Mouse (Mus musculus): Measurements from ENCODE around the gene Gpc6.
A peak's percentile ranks its signal among the peaks of the same experiment; 100 is the strongest.

Gene Gpc6

DNA sequence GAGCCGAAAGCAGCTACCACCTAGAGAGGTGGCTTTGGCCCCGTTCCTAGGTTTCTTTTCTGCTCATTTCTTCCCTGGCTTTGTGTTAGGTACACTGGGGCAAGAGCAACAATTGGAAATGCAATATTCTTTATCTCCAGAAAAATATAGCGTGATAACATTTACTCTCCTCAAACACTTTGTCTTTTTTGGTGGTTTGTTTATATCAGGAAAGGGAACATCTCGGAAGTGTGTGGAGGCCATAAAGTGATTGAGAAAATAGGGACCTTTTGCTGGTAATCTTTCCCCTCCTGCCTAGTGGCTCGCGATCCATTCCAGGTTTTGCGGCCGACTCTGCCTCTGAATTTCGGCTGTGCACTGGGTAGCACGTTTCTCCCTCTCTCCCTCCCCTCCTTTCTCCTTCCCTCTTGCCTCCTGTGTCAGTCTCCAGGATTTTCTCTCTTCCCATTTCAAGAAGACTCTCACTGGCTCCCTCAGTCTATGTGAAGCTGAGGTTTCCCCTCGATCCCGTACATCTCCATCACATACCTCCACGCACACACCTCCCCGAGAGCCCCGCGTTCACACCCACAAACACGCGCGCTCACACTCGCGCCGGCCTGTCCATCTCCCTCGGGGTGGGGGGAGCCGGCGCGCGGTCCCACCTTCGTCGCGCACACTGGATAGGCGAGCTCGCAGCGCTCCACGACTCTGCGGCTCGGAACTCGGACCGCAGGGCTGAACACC is at the start of gene Gpc6:
Gene Gpc6 (plus strand): TSS at position 440 of the 726 bp plus-strand sequence.
- peak; percentile 88 for DNase-seq (ENCODE audit: low read depth, low spot score)

DNA sequence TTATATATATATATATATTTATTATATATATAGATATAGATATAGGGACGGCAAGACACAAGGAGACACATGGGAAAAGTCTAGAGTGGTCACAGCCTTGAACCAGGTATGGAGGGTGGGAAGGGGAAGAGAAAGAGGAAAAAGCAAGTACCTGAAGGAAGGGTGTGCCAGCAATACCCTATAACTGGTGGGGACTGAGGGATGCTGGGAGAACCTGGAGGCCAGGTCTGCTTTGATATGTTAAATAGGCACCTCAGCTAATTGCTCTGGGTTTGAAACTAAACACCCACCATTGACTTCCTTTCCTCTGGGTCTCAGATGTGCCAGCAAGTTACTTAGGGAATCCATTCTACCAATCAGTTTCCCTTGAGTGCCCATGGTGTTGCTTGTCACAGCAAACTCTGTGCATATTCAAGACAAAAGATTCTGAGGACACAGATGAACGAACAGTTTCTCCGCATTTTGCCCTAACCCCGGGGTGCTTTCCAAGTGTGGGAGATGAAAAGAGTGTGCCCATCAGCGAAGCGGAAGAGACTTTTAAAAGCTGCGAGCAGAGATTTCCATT is 42.6 kb upstream of the Gpc6 start:
- peak; percentile 20 for DNase-seq (ENCODE audit: low read depth, low spot score)

DNA sequence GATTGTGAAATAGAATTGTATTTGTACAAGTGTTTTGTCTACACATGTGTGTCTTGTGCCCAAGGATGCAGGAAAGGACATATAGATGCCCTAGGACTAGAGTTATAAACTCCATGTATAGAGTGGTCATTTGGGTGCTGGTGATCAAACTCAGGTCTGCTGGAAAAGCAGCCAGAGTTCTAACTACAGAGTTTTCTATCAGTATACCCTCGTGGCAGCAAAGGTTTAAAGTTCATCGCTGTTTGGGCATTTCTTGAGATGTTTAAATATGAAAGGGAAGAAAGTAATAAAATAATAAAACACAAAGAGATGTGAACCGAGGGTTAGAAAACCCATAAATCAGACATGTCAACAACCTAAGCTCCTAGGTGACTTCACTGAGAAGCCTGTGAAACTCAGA is 30.8 kb upstream of the Gpc6 start:
- no peak for DNase-seq (ENCODE audit: low read depth, low spot score)

DNA sequence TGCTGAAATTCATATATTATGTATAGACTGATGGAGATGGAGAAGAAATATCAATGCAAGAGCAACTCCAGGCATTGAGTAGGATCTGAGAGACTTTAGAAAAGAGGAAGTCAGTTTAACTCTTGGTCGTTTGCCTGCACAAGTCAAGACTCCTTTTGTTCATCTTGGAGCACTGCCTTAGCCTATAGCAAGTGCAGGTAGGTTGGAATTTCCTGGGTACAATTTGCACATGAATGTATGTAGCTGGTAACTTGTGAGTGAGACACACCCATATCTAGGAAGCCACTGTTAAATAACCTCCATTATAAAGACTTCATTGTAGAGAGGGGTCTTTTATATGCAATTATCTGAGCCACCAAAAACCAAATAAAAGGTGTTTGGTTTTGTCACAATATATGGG is 27.1 kb upstream of the Gpc6 start:
- DNase-seq (ENCODE audit: low read depth, low spot score): peak; percentile 90

DNA sequence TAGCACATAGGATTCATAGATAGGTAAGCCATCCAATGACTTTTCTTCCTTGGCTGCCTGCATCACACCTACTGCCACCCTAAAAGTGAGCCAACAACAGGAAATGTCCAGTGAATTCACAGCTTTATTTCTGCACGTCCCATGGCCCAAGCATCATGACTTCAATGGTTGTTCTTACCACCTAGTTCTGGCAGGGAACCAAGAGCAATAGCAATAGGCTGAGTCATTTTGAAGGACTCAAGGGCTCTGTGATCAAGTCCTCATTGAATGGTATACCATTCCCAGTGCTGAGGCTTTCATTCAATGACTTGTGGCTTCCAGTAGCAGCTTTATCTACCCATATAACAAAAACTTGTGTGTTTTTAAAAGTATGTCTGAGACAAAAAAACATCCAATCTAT is 13.3 kb upstream of the Gpc6 start:
- DNase-seq (ENCODE audit: low read depth, low spot score): no peak

DNA sequence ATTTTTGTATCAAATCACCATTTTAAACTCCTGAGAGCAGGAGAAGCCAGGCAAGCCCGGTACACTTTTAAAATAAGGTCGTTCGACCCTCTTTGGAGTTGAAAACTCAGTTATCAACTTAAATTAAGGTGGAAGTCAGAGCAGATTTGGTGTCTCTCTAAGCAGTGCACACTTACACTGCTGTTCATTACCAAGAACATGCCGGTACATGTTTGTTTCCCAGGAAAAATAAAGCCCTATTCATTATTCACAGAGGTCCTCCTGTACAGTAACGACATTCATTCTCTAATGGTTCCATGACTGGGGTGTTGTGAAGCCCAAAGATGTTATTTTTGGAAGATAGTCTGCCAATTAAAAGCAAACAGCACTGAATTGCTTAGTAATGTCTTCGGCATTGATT is 8.2 kb upstream of the Gpc6 start:
- DNase-seq (ENCODE audit: low read depth, low spot score): no peak

DNA sequence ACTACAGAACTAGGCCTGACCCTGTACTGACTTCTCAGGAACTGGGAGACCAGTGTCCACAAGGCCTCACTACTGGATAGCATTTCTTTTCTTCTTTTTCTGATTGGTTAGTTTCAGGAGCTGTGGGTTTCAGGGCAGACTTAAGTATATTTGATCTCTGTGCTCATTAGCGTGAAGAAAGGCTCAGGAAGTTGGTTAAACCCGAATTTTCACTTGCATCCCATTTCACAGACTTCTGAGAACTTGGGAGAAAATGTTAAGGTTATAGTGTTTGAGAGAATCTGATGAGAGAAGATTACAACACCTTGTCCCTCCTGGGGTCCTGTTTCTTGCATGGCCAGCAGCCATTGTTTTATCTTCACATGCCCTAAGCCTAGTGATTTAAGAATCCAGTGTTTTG is 849 bp upstream of the Gpc6 start:
- no peak for DNase-seq (ENCODE audit: low read depth, low spot score)

DNA sequence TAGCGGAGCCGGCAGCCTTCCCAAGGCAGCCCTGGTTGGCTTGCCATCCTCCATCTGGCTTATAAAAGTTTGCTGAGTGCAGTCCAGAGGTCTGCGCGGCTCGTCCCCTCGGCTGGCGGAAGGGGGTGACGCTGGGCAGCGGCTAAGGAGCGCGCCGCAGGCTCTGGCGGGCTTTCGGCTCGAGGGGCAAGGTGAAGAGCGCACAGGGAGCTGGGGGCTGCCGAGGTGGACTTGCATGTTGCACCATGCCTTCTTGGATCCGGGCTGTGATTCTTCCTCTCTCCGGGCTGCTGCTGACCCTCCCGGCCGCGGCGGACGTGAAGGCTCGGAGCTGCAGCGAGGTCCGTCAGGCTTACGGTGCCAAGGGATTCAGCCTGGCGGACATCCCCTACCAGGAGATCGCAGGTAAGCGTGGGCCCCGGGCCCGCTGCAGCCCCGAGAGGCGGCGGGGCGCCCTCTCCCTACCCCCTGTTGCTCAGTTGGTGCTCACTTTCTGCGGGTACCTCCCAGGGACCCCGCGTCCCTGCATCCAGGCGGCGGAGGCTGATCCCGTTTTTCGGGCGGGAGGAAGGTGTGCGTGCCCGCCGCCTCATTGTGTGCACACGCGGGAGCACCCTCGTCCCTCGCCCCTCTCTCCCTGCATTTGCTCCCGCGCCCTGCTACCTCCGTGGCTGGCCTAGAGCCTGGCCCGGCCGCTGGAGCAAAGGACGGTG is 732 bp downstream of the Gpc6 start:
- no peak for DNase-seq (ENCODE audit: low read depth, low spot score)

DNA sequence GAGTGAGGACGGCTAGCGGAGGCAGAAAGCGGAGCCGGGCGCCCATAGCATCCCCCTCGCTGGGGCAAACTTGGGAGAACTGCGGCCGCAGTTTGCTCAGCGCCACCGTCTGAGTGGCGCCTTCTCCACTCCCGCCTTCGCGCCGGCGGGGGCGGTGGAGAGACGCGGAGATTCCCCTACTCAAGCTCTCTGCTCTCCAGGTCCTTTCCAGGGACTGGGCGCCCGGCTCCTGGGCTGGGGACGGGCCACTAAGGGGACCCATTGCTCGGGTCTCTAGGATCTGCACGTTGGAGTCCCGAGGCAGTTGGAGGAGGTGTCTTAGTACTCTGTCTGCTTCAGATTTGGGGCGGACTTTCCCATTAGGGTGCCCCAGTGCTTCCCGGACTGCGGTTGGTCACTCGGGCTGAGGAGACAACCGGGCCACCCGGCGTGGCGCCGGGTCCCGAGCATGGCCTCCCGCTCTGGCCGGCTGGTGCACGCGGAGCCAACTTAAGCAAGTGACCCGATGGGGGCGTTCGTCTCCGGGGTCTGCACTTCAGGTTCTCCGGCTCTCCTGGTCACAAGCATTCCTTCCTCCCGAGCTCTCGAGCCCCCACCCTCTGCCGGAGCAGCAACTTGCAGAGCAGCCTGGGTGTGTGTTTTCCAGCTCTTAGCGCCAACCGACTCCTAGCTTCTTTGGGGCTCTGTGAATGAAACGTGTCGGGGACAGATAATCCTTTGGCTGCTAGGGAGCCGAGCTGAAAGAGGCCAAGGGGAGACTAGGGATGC is 1.5 kb downstream of the Gpc6 start:
- DNase-seq (ENCODE audit: low read depth, low spot score): peak; percentile 89

DNA sequence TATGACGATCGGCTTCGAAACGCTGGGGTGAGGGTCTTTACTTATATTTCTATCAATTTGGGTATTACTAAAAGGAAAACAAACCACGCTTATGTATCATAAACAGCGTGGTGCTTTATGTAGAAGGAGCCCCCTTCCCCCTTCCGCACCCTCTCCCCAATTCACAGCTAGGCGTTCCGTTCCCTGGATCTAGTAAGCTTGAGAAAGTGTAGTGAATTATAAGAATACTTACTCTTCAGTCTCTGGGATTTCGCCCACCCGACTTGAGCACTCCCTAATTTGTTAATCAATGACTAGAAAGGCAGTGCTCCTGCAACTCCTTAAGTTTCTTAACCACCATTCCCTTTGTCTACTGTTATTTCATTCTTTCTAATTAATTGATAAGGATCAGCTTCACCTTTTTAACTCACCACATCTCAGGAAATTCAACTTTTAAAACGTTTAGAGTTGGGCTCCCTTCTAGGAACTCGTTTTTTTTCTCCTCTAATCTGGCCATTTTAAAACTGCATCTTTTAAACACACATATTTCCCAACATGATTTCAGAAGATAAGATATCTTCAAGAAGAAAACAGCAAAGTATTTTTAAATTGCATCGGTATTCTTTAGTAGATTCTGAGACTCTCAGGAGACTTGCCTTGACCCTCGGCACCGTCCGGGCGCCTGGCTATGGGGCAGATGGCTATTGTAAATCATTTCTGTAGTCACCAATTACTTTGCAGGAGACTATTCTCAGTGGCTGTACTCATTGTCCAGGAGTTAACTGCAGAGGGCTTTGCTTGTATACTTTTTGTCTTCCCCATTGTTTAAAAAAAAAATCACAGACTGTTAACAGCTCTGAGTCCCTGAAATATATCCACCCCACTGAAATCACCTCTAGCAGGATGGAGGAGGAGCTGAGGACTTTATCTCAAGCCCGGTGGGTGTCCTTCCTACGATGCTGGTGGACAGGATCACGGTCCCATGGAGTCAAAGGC is 2.5 kb downstream of the Gpc6 start:
- DNase-seq (ENCODE audit: low read depth, low spot score): no peak

DNA sequence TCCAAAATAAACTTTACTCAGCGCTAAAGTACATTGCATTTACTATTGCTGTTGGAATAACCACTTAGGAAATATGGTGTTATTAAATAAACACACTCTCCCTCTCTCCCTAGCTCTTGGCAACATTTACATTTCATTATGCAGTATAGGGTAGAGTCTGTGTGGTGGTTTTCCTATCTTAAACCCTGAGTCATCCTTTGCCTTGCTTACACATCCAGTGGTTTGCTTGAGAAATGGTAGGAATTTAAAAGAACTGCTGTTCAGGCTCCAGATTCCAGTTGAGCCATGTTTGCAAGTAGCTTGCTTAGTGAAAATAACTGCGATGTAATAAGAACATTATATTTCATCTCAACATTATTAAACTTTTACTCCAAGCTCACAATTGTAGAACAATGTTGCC is 3.3 kb downstream of the Gpc6 start:
- no peak for DNase-seq (ENCODE audit: low read depth, low spot score)

DNA sequence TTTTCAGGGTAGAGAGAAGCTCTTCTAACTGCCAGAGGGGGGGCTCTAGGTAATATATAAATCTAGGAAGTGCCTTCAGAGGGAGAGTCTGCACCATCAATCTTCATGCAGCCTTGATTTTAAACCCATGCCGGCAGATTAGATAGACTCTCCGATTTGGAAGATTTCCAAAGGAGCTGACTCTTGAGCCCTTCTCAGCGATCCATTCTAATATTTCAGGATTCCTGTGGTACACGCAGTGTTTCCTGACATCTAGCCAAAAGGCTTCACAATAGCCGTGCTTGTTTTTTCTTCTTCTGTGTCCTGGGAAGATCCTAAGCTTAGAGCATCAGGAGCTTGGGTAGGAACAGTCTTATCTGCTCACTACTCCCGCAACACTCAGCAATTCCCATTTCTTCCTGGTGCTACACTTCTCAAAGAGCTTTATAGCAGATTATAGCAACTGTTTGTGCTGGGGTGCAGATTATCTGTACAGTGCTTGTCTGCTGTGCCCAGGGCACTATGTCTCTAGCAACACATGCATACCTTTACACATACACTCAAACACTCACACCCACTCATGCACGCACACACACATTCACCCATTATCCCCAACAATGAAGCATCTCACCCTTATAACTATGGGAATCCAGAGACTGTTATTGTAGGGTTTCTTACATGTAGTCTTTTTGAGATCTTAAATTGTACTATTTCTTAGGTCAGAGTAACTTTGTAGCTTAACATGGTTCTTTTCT is 3.8 kb downstream of the Gpc6 start:
- DNase-seq (ENCODE audit: low read depth, low spot score): no peak

DNA sequence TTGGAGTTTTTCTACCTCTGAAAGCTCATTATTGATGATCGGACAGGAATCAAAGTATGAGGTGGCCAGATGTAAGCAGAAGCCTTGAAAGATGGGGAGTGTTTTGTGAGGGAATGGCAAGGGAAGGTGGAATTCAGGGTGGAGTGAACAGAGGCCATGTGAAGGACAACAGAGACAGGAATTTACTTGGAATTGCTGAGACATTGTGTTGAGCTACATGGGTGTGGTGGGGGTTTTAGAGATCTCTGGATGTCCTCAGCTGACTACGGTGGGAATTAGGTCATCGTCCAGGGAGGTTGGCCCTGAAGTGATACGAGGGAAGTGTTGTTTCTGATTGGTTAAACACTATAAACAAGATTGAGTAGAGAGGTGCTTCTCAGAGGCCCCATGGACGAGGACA is 8.7 kb downstream of the Gpc6 start:
- DNase-seq (ENCODE audit: low read depth, low spot score): peak; percentile 93

DNA sequence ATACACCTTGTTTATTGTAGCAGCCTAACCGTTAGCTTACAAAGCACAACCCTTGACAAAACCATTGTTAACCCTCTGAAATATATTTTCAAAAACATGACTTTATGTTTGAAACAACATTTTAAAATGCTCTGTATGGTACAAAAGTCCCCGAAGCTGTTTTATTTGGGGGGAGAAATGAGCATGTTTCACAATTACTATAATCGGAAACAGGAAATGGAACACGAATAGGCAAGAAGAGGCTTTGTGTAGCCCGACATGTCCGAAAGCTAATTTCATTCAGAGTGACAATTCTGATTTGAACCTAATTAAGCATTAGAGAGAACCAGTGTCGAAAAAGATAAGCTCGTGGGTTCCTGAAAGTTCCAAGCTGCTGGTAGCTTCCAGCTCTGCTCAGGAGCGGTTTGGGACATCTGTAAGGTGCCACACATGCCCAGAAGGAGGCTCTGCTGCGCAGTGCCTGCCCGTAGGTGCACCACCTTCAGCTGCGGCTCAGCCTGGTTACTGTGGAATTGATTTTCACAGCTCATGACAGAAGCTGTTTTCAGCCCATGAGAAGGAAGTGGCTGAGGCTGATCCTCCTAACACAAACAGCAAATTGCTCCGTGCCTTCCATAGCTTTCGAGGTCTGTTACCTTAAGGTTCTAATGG is 12.9 kb downstream of the Gpc6 start:
- DNase-seq (ENCODE audit: low read depth, low spot score): no peak

DNA sequence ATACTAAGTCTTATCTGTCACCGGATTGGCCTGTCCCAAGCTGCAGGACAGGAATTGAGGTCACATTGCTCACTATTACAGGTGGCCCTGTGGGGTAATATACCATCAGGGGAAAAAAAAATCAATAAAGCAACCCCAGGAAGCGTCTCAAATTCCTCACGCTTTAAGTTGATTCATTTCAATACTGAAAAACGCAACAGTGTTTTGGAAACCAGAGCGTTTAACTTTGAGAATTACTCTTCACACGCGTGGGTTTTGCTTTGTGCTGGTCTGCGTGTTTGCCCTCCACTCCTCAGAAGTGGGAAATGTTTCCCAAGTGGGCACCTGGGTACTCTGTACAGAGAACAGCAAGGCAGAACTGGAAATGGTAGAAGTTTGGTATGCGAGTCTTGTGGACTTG is 13.6 kb downstream of the Gpc6 start:
- DNase-seq (ENCODE audit: low read depth, low spot score): no peak

DNA sequence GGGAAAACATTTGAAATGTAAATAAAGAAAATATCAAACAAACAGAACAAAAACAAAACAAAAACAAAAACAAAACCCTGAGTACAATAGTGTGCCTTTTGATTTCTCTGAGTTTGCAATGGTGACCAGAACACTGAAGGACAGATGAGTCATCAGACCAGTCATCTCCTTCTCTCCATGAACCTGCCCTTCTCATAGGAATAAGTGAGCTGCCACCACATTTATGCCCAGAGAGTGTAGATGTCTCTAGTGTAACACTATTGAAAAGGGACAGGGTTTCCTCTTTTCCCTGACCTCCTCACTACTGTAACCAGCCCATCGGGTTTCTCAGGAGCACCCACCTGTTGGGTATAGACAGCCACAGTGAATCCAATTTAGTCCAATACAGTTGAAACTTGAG is 14.4 kb downstream of the Gpc6 start:
- DNase-seq (ENCODE audit: low read depth, low spot score): no peak

DNA sequence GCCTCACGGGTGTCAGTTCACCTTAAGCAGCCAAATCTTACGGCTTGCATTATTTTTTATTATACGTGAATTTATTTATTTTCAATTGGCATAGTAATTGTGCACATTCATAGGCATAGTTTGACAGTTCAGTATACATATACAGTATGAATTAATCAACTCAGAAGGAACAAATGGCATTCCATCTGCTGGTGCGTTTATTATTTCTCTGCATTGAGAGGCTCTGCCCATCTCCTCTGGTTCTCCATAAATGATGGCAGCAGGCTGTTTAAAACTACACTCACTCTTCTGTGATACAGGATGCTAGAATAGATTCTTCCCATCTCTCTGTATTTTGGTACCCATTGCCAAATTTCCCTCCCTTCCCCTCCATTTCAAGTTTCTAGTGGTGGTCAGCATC is 16.7 kb downstream of the Gpc6 start:
- no peak for DNase-seq (ENCODE audit: low read depth, low spot score)

DNA sequence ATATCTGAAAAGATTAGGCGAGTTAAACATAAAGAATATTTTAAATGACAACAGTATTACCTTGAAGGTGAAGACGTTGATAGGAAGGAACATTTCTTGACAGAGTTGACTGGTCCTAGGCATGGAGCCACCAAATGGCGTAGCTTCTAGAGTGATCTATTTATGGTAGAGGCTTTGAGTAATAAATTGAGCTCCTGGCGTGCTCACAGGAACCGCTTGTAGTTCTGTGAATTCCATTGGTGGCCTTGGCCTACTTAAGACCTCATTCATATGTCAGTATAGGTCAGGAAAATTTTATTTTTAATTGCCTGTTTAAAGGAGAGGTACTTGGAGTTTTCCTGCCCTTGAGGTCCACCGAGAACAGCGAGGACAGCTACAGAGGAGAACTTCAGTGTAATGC is 18.6 kb downstream of the Gpc6 start:
- DNase-seq (ENCODE audit: low read depth, low spot score): no peak

DNA sequence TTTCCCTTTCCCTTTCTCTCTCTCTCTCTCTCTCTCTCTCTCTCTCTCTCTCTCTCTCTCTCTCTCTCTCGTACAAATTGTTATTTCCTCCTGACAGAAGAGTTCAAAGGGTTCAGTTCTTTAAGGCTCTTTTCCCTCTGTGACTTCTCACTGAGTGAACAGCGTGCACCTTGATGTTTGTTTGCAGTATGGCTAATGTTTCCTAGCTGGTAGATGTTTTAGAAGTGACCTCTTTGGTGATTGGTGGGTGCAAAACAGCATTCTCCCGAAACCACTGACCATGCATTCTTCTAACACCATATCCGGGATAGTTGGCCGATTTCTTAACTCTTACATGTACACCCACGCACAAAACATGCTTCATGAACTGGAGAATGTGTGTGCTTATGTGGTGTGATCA is 20.9 kb downstream of the Gpc6 start:
- no peak for DNase-seq (ENCODE audit: low read depth, low spot score)

DNA sequence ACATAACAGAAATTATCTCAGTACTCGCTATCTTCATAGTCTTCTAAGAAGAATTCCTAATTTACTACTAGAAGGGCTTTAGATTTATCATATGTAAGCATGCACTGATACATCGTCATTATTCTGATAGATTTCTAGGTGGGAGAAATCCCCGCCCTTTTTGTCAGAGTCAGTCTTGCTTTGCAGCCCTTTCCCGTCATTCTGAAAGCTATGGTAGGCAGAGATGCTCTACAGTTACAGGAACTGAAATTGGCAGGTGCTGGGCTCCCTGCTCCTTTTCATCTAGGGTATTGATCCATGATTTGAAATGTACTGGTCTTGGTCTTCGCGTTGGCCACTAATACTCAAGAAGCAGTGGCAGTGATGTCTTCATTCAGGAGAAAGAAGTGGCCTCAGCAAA is 22.3 kb downstream of the Gpc6 start:
- no peak for DNase-seq (ENCODE audit: low read depth, low spot score)

Measured in R1 (cell line).